Mouse (Mus musculus) cortical plate, adult 2 months (tissue): ENCODE results near the gene Mphosph9.

Experiments used
- CTCF ChIP-seq: fragments of 200-500 bp; IDR thresholded peaks from 2 replicates; pipeline ENCODE4 v1.5.1; 2011; ENCODE audit warnings: mild to moderate bottlenecking, control low read depth, low read length; ENCODE audit not compliant: insufficient read depth; ENCODE audit errors: extremely low read depth
- POLR2A ChIP-seq: fragments of 200-500 bp; IDR thresholded peaks from 2 replicates; pipeline ENCODE4 v1.6.1; 2011; ENCODE audit warnings: mild to moderate bottlenecking, low read length, control low read depth; ENCODE audit not compliant: insufficient read depth; ENCODE audit errors: extremely low read depth

DNA sequence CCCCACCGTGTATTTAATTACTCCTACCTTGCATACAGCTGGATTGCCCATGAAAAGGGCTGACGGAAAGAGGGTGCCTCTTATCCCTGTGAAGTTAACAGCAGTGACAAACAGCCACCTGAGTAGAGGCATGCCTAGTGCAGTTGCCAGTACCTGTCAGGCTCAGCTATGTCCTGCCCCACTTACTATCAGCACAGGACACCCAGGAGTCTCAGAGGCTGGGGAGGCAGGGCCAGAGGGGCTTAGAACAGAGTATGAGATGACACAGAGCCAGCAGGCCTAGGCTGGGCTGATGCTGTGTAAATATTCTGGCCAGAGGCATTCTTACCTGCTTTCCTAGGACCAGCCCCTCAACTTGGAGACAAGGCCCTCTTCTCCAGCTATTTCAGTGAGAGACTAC lies 126.2 kb downstream of the Mphosph9 start:
- TF ChIP-seq POLR2A (no peak), CTCF (no peak)
